Mouse (Mus musculus) neural tube, embryonic 10.5 days (tissue): Measurements from ENCODE around the gene Fam13c.
A peak's percentile ranks its signal among the peaks of the same experiment; 100 is the strongest.

Experiments
- DNase-seq: peaks from one replicate; pipeline ENCODE4 v3.0.0-alpha.2; 2017; ENCODE audit warnings: low spot score; ENCODE audit errors: extremely low spot score

Gene Fam13c

DNA sequence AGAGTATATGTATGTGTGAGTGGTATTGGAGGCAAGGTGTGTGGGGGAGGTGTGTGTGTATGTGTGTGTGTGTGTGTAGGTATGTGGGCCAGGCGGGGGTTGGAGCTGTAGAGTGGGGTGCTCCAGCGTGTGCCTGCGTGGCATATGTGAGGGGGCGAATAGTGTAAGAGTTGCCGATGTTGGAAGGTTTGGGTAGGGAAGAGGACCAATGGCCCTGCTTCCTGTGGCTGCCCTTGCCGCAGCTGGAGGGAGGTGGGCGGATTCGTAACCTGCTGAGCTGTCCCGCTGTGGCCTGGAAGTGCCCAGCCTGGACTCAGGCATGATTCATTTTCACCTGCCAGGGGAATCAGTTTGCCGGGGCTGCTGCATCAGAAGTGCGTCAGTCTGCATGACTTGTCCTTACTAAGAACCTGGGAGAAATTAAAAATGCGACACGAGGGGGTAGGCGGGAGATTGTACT, 79.4 kb downstream of the Fam13c start:
- no peak for DNase-seq

DNA sequence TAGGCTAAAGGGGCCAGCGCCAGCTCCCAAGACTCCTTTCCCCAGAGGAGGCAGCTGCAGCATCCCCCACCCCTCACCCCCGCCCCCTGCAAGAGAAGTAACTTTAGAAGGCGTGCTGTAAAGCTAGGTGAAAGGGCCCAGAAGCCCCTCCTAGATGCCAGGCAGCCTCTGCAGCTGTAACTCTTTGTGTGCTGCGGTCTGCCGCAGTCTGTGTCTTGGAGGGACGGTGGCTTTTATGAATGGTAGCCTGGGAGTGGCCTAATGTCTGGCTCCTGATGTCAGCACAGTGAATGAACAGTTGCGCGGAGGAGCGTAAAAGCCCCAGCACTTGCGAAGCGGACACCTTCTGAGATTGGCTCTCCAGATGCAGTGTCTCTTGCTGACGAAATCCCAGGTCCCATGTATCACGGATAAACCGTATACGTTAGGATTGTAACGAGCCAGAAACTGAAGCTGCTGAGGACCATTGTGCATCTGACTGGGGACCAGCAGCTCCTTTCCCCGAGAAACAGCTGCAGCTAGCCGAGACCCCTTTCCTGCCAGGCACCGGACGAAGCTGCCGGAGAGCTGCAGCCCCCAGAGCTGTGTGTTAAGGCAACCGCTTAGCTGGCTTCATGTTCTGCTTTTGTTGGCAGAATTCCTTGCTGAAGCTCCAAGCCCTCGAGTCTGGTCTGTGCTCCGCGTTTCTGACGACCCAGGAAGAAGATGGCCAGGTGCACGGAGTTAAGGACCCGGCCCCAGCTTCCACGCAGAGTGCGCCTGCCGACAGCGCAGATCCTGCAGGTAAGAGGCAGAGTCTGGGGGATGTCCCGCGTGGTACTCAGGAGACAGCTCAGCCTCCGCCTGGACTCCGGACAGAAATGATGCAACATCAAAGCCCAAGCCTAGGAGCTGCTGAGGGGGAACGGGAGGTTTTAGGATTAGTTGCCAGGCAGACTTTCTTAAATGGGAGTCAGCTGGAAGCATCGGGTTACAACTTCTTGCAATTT, 80.2 kb downstream of the Fam13c start:
- peak; percentile 70 for DNase-seq

DNA sequence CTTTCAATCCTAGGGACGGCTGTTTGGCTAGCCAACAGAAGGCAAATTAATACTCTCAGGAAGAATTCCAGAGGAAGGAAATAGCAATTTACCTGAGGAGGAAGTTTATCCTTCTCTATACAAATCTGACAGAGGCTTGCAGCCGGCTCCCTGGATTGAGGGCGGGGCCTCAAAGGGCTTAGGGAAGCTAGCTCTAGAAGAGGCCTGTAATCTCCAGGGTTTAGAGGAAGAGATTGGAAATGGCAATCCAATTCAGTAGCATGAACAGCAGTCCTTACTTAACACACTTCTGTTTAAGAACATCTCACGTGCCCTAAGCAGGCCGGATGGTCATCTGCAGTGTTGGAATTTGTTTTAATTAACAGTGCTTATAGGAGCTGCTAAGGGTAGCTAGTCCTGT, 81.1 kb downstream of the Fam13c start:
- DNase-seq, result no peak

DNA sequence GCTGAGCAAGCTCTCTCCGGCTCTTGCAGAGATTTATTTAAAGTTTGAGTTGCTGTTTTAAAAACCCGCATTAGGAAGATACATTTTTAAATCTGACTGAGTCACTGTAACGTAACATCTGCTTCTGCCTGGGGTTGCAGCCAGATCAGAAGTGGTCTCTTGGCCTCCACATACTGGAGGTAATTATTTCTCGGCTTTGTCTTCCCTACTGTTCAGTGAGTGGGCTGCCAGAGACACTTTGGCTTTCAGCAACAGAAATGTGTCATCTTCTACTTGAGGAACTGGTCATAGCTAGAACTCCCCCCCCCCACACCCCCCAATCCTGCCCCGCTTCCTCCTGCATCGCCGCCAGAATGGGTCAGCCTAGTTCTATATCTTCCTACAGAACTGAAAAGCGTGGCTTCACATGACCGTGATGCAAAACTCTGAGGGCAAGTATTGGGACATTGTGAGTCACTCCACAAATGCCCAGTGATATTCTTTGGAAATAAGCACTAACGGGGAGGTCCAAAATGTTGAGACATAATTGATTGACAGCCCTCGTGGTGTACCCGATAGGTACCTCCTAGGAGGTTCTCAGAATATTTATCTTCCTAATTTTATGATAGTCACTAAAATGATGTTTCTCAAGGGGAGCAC, 90.0 kb downstream of the Fam13c start:
- no peak for DNase-seq

DNA sequence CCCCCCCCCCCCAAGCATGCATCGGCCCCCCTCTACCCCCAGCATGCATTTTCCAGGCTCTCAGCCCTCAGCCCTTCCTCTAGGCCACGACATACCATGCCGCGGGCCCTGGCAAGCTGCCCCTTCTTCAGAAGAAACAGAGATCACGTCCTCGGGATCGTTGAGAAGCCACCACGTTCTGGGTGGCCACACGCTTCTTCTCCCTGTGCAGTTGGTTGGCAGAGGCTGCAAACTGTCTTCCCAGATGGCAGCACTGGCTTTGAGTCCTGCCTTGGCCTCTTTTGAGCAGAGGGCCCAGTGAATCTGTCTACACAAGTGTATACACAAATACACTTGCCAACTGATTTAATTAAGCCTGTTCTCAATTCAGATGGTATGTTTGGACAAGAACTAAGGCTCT, 92.0 kb downstream of the Fam13c start:
- DNase-seq, result no peak

DNA sequence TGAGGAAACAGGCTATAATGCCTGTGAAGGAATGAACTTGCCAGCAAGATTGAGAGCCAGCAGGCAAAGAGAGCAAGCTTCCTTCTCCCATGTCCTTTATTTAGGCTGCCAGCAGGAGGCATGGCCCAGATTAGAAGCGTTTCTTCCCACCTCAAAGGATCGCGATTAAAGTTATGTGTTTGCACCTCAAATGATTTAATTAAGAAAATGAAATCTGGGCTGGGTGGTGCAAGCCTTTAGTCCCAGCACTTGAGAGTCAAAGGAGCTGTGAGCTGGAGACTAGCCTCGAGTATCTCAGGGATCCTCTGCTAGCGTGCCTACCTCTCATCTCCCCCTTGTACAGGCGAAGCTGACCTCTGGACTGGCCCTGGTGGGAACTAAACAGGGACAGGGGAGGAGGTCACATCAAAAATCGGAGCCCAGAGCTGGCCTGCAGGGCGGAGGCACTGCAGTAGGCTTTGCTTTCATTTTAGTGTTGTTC, 93.1 kb downstream of the Fam13c start:
- DNase-seq, result no peak

DNA sequence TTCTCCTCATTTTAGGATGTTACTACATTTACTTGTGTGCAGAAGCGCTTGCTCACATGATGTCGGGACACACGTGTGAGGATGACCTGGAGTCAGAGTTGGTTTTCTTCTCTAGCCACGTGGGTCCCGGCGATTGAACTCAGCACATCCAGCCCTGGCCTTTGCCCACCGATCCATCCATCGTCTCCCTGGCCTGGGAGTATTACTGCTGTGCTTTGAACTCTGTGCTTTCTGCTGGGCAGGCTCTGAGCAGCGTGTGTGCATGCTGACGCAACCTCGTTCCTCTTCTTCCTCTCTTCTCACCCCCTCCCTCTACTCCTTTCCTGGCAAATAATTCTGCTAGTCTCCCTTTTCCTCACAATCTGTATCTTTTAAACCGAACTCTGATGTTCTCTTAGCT, 93.7 kb downstream of the Fam13c start:
- no peak for DNase-seq

DNA sequence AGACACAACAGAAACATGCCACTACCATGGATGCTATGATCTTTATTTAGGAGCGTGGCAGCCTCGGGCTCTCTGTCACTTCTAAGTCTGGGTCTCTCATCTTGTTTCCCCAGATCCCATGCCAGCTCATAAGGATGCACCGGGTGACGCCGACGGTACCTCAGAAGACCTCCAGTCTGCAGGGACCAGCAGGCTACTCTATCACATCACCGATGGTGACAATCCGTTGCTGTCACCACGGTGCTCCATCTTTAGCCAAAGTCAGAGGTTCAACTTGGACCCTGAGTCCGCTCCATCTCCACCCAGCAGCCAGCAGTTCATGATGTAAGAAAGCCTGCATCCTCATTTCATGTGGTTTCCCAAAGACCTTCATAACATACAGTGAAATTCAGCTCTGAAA, 94.3 kb downstream of the Fam13c start:
- no peak for DNase-seq

DNA sequence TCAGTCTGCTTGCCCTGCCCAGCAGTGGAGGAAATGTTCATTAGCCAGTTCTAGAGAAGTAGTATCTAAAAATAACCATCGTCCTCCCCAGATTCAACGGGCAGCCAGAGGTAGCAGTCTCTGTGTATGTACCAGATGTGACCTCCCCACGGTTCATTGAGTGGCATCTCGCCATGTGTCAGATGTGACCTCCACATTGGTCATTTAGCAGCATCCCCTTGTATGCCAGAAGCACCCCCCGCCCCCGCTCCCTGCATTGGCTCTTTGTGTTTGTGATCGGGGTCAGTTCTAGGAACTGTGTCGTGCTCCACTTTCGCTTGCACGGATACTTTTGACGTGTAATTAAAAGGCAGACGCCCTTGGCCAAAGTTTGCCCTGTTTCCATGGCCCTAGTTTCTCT, 95.1 kb downstream of the Fam13c start:
- DNase-seq, result no peak

DNA sequence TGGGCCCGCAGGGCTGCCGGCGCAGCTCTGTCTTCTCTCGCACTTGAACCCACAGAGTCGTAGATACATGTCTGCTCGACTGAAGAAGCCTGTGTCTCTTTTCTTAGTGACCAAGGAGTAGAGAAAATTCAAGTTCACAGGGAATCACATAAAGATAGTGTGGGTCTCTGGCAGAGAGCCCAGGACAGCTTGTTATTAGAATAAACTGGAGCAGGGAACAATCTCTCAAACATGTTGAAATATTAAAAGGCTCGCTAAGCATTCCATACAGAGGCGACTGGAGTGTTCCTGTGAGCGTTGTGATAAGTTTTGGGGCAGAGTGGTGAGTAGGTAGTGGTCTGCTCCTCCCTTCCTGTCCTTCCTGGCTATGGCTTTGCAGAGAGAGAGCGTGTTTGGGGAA, 97.4 kb downstream of the Fam13c start:
- DNase-seq, result no peak

DNA sequence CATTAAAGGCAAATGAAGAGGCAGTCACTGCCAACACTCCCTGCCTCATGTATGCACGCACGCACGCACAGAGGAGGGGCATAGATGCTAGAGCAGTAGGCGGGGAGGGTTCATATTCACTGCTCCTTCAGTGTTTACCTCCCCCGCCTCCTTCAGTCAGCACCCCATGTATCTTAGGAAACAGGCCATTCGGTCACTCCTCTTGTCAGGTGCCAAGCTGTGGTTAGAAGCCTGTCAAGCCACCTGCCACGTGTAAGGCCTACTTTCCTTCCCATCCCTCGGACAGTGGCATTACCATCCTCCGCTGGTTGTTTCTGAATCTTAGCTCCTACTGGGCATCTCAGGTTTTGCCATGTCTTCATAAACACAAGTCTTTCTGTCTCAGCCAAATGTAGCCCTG, 99.0 kb downstream of the Fam13c start:
- no peak for DNase-seq

DNA sequence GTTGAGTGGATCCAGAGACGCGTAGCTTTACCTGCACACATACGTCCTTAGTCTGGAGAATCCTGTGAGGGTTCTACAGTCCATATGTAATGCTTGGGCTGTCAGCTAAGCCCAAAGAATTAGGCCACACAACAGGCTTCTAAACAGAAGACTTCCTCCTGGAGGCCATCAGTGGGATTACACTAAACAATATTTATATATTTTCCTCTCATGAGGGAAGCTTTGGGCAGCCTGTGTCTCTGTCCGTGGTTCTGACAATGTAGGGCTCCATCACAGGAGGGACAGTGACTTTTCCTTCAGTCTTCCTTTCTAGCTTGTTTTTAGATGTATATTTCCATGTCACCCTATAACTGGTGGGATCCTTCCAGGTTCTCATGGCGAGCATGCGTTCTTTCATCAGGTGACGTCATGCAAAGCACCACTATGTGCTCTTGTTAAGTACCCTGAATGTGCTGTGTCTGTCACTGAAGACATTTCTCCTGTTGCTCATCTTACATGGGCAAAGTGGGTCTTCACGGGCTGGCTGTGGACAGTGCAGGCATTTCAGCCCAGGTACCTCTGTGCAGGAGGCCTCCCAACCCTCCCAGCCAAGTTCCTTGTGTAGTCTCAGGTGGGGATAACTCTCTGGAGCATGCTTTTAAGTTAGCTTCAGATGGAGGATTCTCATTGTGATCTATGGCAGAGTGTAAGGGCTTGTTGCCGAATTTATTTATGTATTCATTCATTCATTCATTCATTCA, 100.3 kb downstream of the Fam13c start:
- DNase-seq, result no peak

DNA sequence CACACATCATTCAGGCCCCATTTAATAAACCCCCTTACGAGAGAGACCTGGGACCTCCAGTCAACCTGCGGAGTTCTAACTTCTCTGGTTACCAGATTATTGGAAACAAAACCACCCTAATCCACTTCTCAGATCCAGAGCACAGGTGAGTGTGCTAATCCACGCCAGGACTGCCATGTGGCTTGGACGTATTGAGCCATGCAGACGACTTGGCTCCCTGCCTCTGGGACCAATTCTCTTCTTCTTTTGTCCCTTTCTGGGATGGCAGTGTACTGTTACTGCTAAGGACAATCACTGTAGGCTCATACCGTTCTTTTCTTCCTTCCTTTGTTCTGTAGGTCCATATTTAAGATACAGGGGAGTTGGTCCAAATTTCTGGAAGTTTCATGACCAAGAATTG, 102.6 kb downstream of the Fam13c start:
- DNase-seq, result no peak

DNA sequence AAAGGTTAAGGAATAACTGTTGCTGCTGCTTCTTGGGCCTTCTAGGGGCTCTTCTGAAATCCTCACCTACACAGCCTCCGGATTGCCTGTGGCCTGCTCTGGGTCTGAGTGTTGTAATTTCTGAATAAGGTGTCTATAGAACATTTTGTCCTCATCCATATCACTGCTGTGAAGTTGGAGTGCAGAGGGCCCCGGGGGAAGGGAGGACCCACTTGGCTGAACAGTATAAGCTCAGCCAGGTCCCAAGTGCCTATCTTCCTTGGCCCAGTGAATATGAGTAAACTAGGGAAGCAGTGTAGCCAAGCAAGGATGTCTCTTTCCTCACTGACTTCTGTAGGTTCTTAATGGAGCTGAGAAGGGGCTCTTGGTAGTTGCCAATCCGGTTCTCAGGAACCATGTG, 112.2 kb downstream of the Fam13c start:
- no peak for DNase-seq

DNA sequence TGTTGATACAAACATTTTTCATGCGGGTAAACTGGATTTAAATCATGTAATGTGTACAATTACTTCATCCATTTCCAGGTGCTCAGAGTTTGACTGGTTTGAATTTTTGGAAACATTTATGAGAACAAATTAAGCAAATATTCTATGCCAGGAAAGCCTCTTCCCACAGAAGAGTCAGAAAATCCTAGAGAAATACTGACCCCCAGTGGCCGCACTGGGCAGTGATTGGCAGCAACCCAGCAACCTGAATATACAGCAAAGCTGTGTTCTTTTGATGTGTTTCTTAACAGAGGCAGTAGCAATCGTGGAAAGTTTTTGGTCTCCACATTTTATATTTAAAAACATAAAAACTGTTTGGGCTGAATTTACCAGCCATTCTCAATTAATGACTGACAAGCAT, 123.4 kb downstream of the Fam13c start:
- DNase-seq, result peak; percentile 64

DNA sequence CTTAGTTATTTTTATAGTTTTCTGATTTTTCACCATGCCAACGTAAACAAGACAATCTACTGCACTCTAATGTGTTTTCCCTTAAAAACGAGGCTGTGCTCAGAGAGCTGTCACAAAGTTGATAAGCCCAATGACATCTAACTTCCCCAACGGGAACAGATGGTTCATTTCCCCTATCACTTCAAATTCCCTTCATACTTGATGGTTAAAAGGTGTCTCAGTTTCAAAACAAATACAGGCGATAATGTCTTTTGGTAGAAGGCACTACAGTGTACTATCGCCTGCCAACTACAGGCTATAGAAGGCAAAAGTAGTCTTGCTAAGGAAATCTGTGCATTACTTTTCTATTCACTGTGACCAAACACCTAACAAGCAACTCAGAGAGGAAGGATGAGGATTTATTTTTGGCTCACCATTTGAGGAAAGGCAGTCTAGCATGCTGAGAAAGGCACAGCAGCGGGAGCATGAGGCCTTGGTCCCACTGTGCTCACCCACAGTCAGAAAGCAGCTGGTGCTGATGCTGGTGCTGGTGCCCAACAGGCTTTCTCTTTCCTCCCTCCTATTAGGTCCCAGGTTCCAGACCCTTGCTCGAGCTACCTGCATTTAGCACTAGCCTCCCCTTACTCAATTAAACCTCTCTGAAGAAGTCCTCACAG, 141.4 kb downstream of the Fam13c start:
- no peak for DNase-seq

DNA sequence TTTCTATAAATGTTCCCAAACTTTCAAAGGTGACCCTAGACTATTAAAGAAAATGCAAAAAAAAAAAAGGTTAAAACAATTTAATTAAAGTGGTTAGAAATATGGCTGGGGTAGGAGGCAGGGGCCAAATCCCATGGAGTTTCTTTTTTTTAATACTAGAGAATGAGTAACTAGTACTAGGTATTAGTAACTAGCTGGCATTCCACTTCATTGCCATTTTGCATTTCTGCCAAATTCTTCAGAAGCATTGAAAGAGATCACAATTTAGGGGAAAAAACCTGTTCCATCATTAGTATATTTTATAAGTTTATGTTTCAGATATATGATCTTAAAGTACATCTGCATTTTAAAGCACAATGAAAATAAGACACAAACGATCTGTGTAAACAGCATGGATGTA, 143.9 kb downstream of the Fam13c start:
- no peak for DNase-seq

DNA sequence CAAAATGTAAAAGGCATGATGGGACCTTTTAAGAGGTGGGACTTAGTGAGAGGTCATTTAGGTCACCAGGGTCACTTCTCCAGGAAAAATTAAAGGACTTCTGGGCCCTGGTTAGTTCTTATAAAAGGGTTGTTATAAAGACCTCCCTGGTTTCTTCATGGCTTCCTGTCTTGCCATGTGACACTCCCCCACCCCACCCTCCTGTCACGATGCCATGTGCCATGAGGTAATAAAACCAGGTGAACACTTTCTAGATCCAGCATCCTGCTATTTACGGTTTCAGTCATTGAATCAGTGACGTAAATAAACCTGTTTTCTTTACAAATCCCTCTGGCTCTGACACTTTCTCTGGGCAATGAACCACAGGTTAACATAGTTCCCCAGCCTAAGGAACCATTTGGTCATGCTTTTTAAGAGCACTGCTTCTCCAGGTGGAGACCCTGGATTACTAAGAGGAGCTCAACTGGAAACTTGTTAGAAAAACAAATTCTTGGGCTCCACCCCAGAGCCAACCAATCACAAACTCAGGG, 146.7 kb downstream of the Fam13c start:
- no peak for DNase-seq

DNA sequence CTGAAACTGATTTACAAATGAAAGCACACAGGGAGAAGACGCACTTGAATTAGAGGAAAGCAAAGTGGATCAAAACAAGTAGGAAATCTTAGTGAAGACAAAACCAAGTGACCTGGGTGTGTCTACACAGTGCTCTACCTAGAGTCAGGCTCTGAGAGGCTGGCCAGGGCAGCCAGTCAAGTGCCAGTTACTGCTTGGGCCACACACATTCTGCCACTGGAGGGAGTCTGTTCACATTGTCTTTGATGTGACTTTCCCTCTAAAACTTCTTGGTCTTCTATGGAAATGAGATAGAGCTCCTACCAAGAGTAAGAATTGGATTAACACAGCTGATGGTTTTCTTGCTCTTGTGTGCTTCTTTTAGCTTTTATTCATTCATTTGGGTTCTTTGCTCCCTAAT, 153.7 kb downstream of the Fam13c start:
- no peak for DNase-seq

DNA sequence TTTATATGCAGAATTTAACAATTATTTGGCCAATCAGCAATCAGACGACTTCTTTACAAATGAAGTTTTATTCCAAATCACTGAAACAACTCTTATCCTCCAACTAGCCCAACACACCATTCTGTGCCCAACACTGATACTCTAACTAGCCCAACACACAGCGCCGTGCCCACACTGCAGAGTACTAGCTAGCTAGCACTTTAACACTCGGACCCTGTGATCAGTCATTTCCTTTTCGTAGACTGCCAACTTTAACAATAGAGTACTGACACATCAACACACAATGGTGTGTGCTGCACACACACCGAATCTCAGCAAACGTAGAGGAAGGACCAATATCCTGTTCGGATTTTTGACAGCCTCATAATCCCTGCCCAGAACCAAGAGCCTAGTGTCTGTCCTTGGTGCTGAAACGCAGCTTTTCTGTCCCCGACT, 157.8 kb downstream of the Fam13c start:
- DNase-seq, result peak; percentile 74

DNA sequence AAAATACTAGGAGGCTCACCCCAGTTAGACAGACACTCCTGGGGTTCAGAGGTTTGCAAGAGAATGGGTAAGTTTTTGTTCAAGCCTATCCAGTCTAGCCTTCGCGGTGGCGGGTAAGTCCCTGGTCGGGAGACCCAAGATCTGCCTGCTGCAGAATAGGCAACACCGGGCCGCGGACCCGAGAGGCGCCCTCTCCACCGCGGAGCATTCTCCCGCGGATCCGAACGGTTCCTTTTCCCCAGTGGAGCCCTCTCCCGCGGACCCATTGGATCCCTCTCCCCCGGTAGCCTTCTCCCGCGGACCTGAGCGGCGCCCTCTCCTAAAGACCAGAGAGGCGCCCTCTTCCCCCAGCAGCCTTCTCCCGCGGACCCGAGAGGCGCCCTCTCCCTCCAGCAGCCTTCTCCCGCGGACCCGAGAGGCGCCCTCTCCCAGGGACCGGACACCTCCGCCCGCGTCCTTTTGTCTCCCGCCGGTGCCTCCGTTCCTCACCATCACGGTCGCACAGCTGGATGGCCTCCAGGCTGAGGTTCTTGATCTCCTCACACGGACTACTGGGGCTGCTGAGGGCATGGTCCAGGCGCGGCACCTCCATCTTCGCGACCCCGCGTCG, 158.3 kb downstream of the Fam13c start:
- peak; percentile 80 for DNase-seq
